Mouse (Mus musculus) splenic B cell, adult 2 months (primary cell): Measurements from ENCODE around the gene Lnx1.
A peak's percentile ranks its signal among the peaks of the same experiment; 100 is the strongest.

Experiments
- DNase-seq: peaks from one replicate; pipeline ENCODE4 v3.0.0-alpha.2; 2011; ENCODE audit warnings: low read depth, low spot score
- H3K27me3 ChIP-seq: 2 replicates; pipeline ENCODE4 v1.6.1; 2012; ENCODE audit warnings: mild to moderate bottlenecking, low read length, moderate library complexity, mixed read lengths; ENCODE audit not compliant: control insufficient read depth, poor library complexity, insufficient read depth, severe bottlenecking
- H3K36me3 ChIP-seq: 2 replicates; pipeline ENCODE4 v1.6.1; 2012; ENCODE audit warnings: mild to moderate bottlenecking, low read length, moderate library complexity, mixed read lengths; ENCODE audit not compliant: control insufficient read depth, poor library complexity, insufficient read depth, severe bottlenecking

Lnx1 gene

DNA sequence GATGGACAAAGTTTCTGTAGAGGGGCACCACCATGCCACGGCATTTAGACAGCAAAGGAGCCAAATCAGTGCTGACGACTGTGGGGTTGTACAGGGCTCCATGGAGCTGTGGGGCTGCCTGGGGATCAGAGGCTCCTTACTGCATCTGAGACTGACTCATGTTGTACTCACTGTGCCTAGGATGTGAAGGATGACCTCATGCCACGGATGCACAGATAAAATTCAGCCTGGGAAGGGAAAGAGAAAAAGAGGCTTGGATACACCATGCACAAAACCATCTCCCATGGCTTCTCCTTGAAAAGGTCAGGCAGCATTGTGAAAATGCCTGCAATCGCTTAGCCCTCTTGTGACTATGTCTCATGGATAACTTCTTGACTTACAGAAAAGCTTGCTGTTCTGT lies 10.1 kb upstream of the Lnx1 start:
- H3K27me3 ChIP-seq, result no peaks in the 10 kb centered on the region
- no peak for DNase-seq
- no peaks in the 10 kb centered on the region for H3K36me3 ChIP-seq

DNA sequence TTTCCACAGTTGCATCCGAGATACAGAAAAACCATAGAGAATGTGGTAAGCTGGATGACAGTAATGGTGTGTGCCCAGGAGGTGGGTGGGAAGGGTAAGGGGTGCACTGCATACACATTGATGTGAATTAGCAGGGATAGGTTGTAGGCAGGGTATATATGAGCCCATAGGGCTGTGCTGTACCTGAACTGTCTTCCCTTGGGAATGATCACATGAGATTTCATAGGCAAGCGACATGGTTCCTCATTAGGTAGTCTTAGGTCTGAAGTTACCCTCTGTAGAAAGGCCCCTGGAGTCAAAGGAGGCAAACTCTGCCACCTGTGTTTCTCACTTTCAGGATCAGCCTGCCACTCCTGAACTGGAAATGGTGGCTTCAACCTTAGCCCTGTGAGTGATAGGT lies 9.3 kb upstream of the Lnx1 start:
- H3K36me3 ChIP-seq, result no peaks in the 10 kb centered on the region
- no peak for DNase-seq
- no peaks in the 10 kb centered on the region for H3K27me3 ChIP-seq

DNA sequence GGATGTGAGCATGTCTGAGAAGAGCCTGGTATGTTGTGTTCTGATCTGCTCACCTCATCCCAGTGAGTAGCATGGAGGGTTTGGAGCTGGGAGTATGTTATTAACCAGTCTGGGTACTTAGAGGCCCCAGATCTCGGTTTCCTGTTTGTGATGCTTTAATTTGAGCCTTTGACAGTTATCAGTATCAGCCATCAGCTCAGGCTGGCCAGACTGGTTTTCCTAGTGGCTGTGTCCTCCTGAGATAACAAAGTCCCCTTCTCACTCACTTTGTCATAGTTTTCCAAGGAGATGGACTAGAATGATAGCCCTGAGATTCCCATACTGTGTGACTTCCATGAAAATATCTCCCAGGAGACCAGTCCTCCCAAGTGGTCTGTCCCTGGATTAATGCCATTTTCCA lies 8.3 kb upstream of the Lnx1 start:
- Histone ChIP-seq H3K27me3 (no peaks in the 10 kb centered on the region), H3K36me3 (no peaks in the 10 kb centered on the region)
- DNase-seq, result no peak

DNA sequence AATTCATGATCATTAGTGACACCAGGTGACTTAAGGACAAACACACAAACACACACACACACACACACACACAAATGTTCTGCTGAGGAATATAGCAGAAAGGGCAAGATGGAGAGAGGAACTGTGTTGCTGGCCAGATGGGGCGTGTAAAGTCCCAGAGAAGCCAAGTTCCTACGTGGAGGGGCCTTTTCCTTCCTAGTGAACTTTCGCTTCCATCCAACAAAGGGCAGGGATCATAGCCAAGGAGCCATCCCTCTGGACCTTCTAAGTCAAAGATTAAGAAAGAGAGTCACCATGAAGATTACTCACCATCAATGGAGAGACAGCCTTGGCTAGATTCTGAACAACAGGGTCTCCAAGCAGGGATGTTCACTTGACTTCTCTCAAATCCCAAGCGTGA lies 7.5 kb upstream of the Lnx1 start:
- Histone ChIP-seq H3K27me3 (no peaks in the 10 kb centered on the region), H3K36me3 (no peaks in the 10 kb centered on the region)
- DNase-seq, result no peak

DNA sequence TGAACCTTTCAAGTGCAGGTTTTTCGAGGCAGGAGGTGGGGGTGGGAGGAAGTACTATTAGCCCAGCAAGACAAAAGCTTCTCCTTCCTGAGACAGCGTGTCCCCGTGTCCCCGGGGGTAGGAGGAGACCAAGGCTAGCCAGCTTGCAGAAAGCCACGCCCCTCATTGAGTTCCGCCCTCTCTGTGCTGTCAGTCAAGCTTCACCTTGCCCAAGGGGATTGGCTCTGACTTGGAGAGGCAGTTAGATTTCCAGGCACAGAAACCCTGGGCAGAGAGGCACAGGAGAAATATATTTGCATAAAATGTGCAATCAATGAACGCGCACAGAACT lies 1.7 kb upstream of the Lnx1 start:
- peak; percentile 40 for DNase-seq
- Histone ChIP-seq H3K27me3 (no peaks in the 10 kb centered on the region), H3K36me3 (no peaks in the 10 kb centered on the region)

DNA sequence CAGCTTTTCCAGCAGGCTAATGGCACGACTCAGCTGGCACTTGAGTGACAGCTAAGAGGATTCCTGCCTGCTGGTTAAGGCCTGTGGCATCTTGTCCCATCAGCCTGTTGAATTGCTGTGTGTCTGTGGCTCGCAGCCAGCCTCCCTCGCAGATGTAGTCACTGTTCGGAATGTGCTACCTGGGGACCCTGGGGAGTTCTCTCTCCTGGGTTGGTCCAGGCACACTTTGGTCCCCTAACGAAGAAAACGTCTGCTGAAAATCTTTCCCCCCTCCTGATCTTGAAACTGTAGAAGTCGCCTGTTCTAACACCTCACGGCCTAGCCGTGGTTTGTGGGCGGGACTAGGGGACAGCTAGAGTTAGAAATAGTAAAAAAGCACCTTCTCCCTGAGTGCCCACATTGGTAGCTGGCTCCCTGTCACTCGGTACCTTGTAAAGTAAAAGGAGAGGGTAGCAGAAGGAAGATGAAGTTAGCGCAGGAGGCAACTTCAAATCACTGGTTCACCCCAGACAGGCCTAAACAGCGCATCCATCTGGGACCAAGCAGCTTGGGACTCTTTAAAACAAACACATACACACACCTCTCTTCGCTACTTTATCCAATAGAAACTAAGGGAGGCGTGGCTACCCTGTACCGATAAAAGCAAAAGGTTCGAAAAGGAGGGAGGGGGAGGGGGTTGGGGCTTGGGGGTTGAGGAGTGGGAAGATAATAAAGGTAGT lies 1.2 kb upstream of the Lnx1 start:
- H3K27me3 ChIP-seq, result no peaks in the 10 kb centered on the region
- no peaks in the 10 kb centered on the region for H3K36me3 ChIP-seq
- no peak for DNase-seq

DNA sequence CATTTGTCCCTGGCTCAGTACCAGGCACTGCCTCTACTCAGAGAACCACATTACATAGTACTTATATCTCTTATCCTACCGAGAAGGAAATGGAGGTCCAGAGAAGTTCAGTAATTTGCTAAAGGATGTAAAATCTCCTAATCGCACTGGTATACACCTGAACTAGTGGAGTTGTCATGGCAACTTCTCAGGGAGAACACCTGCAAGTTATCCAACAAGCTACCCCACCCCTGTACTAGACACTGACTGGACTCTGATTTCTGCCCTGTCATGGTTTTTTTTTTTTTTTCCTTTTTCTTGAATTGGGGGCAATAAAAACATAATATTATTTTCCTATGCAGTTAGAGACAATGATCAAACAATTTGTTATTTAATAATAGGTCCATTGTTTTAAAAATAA lies 1.8 kb downstream of the Lnx1 start:
- no peaks in the 10 kb centered on the region for H3K27me3 ChIP-seq
- DNase-seq, result no peak
- no peaks in the 10 kb centered on the region for H3K36me3 ChIP-seq

DNA sequence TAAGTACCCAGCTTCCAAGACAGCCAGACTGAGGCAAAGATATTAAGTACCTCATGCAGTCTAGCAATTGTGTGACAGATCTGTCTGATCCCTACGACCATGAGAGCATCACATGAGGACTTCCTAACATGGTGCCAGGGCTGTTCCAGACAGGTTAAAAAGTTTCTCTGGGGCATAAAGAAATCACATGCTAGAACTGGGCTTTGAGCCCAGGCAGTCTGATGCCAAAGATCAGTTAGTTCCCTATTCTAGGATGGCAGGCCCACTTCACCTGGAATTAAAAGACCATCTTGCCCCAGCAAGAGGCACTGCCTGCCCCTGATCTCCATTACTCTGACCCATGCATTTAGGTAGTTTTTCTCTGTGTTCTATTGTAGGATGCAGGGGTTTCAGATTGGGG lies 3.0 kb downstream of the Lnx1 start:
- no peaks in the 10 kb centered on the region for H3K36me3 ChIP-seq
- DNase-seq, result no peak
- no peaks in the 10 kb centered on the region for H3K27me3 ChIP-seq

DNA sequence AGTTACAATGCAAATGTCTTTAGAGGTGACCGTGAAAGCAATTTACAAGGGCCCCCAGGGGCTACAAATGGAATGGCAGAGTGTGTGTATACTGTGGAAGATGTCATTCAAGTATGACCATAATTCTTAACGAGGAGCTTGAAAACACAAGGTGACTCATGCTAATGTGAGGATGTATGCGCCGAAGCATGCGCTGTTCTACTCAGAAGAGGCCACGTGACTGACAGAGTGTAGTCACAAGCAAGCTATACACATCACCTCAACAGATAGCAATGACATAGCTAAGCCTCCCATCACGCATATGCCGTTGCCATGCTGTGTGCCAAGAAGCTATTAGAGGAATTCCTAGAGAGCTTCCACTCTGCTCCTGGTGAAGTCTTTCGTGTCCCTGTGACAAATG lies 5.2 kb downstream of the Lnx1 start:
- H3K36me3 ChIP-seq, result no peaks in the 10 kb centered on the region
- DNase-seq, result no peak
- H3K27me3 ChIP-seq, result no peaks in the 10 kb centered on the region

DNA sequence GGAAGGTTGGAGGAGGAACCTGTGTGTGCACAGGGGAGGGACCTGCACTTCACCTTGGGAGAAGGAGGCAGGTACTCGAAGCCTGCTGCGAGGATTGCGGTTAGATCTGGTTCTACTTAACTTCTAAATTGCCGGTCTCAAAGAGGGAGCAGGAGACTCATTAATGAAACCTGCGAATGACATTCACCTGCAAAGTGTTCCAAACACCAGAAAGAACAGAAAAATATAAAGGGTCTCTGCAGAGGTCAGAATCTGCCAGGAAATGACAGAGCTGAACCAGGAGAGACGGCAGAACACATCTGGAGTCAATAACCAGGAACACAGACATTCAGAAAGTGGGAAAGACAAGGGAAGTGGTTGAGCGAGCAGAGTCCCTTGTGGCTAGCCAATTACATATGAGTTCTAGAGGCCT lies 8.3 kb downstream of the Lnx1 start:
- H3K27me3 ChIP-seq, result no peaks in the 10 kb centered on the region
- H3K36me3 ChIP-seq, result no peaks in the 10 kb centered on the region
- DNase-seq, result no peak

DNA sequence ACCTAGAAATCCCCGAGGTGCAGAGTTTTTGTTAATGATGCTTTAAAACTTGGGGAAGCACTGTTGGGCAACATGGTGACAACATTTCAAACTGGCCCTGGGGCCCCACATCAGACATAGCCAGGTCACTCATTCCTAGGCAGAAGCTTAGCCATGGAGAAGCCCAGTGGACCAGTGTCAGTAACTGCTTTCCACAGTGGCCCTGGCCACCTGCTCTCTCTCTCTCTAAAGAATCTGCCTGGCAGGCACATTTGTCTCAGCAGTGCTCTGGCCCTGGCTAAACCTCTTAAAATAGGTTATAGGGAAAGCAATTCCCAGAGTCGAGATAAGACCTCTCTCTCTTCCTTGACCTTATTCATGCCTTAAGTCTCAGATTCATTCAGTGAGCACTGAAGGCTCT lies 8.9 kb downstream of the Lnx1 start:
- Histone ChIP-seq H3K36me3 (no peaks in the 10 kb centered on the region), H3K27me3 (no peaks in the 10 kb centered on the region)
- DNase-seq, result no peak

DNA sequence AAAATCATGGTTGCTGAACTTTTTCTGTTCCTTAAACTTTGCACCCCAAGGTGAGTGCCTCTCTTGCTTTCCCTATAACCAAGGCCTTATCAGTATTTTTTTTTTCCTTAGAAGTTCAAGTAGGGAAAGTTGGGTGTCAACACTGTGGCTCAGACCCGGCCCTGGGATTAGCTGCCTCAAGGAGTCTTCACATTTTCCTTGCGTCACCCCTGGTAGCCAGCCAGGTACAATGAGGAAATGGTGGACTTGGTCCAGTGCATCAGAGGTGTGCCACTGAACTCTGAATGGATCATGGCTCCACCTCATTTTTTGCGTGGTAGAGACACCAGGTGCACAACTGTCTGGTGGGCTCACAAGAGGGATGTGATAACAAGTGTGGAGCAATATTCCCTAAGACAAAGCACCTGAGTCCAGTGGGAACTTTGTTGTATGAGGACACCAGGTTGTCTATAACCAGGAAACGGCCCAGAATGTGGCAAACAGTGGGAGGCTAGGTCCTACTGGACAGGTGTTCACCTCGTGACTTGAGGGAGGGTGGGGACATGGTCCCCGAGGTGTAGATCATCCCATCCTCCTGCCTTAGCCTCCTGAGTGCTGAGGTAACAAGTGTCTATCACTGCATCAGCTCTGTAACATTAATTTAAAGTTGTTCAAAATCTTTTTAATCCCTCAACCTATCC lies 10.2 kb downstream of the Lnx1 start:
- no peaks in the 10 kb centered on the region for H3K36me3 ChIP-seq
- no peak for DNase-seq

DNA sequence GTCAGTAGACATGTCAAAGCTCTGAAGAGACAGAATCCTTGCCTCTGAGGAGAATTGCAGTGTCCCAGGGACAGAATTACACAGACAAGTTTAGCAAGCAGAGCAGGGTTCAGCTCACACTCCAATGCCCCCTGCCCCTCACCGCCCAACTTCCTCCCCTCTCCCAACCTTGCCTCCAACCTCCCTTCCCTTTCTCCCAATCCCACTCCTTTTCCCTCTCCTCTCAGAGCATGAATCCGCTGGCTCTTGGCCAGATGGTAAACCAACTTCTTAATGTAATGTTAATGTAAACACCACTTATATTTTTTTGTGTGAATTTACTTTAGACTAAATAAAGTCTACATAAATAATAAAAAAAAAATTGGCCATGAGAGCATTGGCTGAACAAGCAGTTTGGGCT lies 13.9 kb downstream of the Lnx1 start:
- Histone ChIP-seq H3K36me3 (no peaks in the 10 kb centered on the region), H3K27me3 (no peaks in the 10 kb centered on the region)
- DNase-seq, result no peak

More for the DNA sequence above, 10.2 kb downstream of the Lnx1 start:
- no peaks in the 10 kb centered on the region for H3K27me3 ChIP-seq

DNA sequence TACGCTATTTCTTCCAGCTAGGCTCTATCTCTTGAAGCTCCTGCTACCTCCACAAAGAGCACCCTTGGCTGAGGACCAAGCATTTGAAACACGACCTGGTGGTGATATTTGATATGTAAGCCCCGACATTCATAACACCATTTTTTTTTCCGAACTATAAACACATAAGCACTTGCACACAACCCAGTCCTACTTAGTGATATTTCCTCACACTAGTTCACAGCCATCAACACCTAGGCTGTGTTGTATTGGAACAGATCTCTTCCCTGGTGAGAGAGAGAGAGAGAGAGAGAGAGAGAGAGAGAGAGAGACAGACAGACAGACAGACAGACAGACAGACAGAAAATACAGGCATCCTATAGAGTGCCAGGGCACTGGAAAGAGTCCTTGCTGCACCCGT lies 17.8 kb downstream of the Lnx1 start:
- no peak for DNase-seq
- no peaks in the 10 kb centered on the region for H3K36me3 ChIP-seq
- no peaks in the 10 kb centered on the region for H3K27me3 ChIP-seq

DNA sequence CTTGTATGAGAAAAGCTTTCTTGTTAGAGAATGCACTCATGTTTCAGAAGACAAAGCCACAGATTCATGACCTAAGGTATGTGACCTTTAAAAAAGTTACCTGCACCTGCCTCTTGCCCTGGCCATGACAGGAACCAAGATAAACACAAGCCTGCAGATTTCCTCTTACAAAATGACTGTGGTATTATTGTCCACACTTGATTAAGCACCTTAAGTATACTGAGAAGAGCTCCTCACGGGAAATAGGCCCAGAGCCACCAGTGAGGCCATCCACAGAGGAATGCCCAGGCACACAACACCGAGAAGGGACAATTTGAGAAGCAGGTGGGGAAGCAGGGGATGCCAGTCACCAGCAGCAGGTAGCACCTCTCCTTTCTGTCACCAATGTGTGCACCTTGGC lies 18.9 kb downstream of the Lnx1 start:
- H3K36me3 ChIP-seq, result no peaks in the 10 kb centered on the region
- no peaks in the 10 kb centered on the region for H3K27me3 ChIP-seq
- DNase-seq, result no peak

DNA sequence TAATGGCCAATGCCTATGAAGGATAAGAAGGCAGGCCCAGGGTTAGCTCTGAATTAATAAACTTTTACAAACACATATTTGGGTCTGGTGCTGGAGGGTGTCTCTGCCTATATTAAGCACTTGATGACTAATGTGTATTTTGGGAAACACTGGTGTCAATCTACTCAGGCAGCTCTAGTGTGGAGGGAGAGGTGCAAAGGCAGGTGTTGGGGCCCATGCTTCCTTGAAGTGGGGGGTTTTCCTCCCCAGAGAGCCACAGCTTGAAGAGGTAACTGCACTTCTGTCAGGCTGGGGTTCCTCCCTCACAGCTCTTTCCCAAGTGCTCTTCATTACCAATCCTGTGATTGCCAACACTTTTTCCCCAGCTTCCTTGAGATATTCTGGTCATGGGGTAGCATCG lies 20.0 kb downstream of the Lnx1 start:
- H3K36me3 ChIP-seq, result no peaks in the 10 kb centered on the region
- no peaks in the 10 kb centered on the region for H3K27me3 ChIP-seq
- no peak for DNase-seq
